Mouse (Mus musculus) ZHBTc4 (cell line): ENCODE results near the gene Fhit.

Experiments used
- DNase-seq: peaks from one replicate; pipeline ENCODE4 v3.0.0-alpha.2; 2011; ENCODE audit warnings: low read depth, low spot score

The Fhit gene

DNA sequence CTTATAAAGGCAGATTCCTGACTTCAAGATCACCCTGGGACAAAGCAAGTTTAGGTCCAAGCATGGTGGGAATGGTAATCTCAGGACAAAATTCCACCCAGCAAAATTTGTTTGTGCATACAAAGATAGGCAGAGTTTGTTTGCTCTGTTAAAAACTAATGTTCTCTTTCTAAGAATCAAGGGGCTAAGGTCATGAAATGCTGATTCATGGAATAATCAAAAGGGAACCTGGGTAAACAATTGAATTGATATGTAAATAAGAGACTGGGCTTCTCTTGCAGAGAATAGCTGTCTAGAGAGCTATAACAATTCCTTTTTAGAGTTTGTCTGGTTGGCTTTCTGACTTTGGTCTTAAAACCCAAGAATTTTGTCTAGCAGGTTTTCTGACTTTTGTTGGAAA is 647.8 kb downstream of the Fhit start:
- no peak for DNase-seq

GRCm38 (mm10) chr14:10509252-10509651 is 652.6 kb downstream of the Fhit start:
- no peak for DNase-seq

DNA sequence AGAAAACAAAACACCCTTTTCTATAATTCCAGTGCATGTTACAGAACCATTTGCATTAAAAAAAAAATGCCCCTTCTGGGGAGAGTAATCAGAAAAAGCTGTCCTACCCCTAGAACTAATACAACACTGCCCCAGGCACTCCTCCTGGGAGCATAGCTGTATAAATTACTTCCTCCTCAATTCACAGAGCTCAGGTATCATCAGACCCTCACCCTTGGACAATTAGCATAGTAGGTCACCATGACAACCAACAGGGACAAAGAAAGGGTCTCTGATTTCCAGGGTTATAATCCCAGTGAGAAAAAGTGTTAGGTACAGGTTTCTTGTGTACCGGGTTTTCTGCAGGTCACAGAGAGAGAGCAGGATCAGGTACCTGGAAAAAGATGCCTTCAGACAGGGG is 654.3 kb downstream of the Fhit start:
- no peak for DNase-seq

GRCm38 (mm10) chr14:10485798-10486197 is 676.0 kb downstream of the Fhit start:
- no peak for DNase-seq

DNA sequence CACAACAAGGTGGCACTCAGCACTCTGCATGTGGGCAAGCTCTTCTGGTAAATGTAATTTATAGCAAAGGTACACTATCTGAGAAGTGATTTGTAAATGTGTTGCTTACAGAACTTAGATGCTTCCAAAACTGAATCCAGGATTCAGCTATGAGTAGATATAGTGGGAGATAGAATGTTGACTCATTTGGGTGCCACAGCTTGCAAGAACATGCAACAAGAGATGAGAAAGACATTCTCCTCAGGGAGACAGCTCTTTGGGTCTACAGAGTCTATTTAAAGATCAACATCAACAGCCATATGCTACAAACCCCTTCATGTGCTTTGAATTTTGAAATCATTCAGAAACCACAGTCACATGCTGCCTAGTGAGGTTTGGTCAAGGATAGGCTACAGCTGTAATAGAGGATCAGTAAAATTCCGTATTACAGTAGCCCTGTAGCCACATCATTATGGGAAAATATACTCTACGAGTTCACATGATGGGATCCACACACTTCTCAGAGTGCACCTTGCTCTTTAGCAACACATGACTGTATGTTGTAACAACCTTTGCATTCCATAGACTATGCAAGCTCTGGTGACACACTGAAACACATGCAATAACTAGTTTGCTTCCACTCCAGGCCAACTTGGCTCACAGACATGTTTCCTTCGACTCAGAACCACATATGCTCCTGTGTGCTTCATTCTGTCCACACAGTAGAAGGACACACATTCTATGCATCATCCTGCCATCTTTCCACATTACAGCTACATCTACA is 678.8 kb downstream of the Fhit start:
- no peak for DNase-seq

GRCm38 (mm10) chr14:10481370-10481769 is 680.5 kb downstream of the Fhit start:
- no peak for DNase-seq

DNA sequence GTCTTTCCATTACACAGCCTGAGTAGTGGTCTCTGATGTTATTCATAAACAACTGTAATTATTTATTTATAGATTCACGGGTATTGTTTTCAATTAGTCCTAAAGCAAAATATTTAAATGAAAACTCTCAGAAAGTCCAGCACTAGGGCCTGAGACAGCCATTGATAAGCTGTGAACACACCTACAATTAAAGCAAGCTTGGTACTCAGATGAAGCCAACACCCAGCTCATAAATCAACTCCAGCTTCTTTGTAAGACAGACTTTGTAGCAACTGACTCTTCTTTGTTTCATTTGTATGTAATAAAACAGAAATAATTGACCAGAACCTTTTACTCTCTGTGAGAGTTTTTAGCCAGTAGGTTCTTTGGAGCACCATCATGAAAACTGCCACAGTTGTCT is 681.2 kb downstream of the Fhit start:
- DNase-seq = no peak

DNA sequence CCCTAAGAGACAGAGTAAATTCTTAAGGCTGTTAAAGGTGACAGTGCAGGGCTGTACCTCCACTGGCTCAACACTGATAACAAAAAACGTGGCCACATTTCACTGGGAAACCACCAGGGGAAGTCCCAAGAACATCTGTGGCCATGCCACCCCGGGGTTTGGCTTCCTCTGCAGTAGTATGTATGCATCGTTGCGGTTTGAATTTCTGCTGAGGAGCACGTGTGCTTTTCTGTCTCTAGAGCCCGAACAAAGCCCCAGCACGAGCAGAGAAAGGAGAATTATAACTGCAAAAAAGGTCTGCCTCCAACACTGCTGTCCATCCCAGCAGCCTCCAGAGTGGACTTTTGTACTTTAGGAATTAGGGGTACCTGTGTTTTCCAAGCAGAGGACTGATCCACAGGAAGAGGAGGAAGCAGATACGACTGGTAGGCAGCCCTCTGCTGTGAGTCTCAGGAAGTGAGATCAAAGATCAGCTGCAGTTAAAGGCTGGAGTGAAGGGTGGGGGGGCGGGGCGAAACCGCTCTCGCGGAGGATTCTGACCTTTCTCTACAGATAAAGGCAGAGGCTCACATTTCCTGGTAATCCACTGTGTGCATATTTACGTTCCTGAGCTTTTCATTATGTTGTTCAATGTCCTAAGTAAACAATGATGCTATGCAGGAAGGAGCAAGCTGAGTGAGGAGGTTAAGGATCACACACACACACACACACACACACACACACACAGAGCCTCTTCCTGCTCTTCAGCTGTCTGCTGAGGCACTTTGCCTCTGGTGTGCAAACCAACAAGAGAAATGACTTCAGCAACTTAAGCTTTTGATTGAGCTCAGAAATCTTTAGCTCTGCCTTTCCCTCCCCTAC is 708.6 kb downstream of the Fhit start:
- DNase-seq = peak; percentile 71

DNA sequence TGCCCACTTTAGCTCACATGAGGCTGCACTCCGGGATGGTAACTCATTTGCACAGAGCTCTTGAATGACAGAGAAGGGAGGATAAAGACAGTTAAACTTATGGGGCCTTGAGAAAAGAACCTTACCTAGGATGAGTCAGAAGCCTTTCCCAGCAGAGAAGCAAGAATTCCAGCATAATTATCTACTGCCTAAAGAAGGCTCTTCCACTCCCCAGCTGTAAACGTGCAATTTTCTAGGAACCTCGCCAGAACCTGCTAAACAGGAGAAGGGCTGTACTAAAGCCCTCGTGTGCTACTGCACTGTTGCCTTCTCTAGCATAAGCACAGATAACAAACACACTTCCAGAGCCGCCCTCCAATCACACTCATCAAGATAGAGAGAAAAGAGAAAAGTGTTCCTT is 709.6 kb downstream of the Fhit start:
- peak; percentile 6 for DNase-seq

DNA sequence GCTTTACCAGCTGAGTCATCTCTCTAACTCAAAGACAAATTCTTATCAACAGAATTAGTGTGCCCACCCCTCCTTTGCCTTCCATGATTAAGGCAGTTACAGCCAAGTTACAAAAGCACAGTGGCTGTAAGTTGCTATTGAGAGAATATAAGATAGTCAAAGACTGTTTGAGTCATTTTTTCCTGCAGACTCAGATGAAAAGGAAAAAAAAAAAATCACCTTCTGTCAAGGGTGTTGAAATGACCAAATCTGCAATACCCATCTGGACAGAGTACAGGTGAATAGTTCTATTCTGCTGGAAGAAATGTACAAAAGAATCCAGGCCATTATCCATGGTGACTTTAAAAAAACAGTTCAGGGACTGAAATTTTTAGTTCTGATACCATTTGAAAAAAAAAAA is 716.5 kb downstream of the Fhit start:
- DNase-seq = no peak

DNA sequence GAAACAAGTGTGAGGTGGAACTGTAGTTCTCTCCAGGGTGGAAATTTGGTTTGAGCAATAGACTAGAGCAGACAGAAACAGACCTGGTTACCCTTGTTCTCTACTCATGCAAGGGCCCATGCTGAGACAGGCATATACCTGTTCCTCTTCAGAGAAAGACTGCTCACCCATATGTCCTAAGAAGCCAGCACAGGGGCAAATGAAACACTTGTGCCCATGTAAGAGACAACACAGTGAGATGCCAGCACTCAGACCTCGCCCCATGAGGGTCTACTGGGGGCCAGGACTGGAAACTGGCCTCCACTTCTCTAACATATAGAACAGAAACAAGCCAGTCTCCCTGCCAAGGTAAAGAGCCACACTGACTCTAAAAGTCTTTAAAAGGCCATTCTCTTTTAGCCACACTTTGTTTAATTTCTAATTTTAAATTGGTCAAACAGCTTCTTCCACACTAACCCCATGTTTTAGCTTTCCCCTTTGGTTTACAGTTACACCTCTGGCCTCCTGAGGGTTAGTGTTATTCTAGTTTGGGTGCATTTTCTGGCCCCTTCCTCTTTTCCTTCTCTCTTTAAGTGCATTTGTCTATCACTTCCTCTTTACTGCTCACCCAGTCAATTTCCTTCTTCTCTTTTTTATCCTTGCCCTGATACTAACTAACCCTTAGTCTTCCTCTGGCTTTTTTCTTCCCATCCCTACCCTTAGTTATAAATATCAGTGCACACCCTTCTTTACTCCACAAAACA is 722.7 kb downstream of the Fhit start:
- no peak for DNase-seq

DNA sequence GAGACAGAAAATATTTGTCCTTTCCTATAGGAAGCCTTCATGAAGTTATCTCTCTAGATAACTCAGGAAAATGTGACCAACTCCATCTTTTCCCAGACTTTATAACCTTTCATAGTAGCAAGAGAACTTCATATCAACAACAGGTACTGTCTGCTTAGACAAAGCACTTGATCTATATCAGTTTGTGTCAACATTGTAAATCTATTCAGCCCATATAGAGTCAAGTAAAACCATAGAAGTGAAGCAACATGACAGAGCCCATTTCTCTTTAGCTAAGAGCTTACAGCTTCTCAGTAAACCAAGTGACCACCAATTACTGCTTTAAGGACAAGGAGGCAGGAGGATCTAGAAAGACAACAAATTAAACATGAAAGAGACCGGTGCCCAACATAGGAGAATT is 725.6 kb downstream of the Fhit start:
- DNase-seq = no peak

DNA sequence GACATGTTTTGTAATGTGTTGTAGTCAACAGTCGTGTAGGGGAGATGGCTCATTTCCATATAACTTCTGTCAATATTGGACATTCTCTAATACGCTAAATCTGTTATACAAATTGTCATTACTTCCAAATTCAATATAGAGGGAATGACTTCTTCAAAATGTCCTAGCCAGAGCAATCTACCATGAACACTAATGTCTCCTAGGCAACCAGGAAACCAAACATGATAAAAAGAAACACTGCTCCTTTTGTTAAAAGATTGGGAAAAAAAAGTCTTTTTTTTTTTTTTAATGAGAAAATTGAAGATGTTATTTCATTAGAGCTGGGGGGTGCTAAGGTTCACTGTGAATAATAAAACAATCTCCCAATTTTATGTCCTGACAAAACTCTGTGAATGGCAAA is 729.3 kb downstream of the Fhit start:
- no peak for DNase-seq

GRCm38 (mm10) chr14:10430396-10431000 is 731.3 kb downstream of the Fhit start:
- DNase-seq = no peak

DNA sequence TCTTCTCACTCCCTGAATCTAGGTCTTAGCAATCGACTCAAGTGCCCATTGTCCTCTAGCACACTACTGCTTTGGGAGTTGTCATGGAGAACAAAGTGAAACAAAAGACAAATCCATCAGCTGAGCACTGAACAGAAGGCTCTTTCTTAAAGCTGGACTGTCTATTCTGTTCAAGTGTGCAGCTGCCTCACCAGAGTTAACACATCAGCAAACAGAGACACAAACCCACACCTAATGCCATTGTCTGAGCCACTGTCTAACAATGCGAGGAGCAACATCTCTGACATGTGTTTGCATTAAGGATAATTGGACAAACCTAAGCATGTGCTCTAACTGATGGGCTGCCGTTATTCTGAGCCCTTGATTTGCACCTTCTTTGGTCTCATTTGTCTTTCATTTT is 738.3 kb downstream of the Fhit start:
- DNase-seq = peak; percentile 51

DNA sequence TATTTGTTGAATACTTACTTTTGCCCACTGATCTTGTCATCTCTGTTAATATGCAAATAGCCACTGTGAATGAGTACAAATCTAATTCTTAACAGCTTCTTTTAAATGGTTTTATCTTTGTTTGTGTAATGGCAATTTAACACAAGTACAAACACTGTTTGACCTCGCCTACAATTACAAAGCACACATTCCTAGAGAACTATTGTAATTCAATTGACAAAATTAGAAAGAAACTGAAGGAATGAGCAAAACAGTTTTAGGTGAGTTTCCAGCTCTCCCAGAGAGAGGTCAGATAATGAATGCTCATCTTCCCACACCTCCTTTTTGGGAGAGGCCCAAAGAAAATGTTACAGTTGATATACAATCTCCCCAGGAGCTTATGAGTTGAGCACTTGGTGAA is 739.6 kb downstream of the Fhit start:
- DNase-seq = peak; percentile 62

- no peak for DNase-seq
Observed at GRCm38 (mm10) chr14:10415068-10415467, 746.8 kb downstream of the Fhit start.

DNA sequence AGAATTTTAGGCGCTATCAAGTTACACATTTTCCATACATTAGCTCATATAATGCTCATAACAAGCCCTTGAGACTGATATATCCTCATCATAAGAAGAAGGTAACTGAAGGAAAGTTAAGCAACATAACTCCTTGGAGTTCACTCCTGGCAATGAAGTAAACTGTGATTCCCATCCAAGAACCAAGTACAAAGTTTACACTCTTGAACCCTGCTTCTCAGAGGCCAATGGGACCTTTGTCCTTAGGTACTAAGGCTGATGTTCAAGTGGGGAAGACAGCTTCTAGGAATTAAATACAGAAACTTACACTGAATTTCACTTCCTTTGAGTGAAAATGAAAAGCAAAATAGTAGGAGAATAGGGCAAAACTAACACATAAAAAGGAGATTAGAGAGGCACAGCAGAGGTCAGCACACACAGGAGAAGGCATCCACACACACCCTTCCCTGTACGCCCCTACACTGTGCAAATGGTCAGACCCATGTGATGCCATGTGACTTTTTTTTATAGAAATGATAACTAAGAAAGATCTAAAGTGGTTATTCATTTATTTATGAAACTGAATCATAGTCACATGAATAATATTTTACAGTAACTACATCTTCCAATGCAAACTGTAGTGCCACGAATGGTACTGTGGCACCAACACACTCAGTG is 752.4 kb downstream of the Fhit start:
- DNase-seq = no peak

- DNase-seq = no peak
Observed at GRCm38 (mm10) chr14:10405346-10405745, 756.5 kb downstream of the Fhit start.

GRCm38 (mm10) chr14:10367783-10368680 is 793.8 kb downstream of the Fhit start:
- DNase-seq = no peak
